Mouse (Mus musculus) heart, embryonic 13.5 days (tissue): ENCODE measurements around the gene Astn2. TPM values are rescaled to one million over a fixed set of nuclear protein-coding genes. Genes with fewer than 3 reads are reported as not detected.

Experiments
- ATAC-seq: fragments of 200-750 bp; cut with Nextera tagmentation; 2 replicates; pipeline ENCODE4 v1.8.0; 2017; ENCODE audit warnings: moderate TSS enrichment; ENCODE audit not compliant: insufficient number of reproducible peaks, low FRiP score, low TSS enrichment; ENCODE audit errors: extremely low read depth
- H3K27ac ChIP-seq: fragments of 300-500 bp; sonication (generic); replicated peaks from 2 replicates; pipeline ENCODE4 v1.5.1; 2015; ENCODE audit warnings: moderate library complexity, mild to moderate bottlenecking, inconsistent platforms
- H3K27me3 ChIP-seq: fragments of 300-500 bp; sonication (generic); replicated peaks from 2 replicates; pipeline ENCODE4 v1.6.1; 2015; ENCODE audit warnings: mild to moderate bottlenecking, inconsistent platforms
- H3K36me3 ChIP-seq: fragments of 300-500 bp; sonication (generic); 2 replicates; pipeline ENCODE4 v1.6.1; 2015; ENCODE audit warnings: mild to moderate bottlenecking, inconsistent platforms
- H3K4me1 ChIP-seq: fragments of 300-500 bp; sonication (generic); 2 replicates; pipeline ENCODE4 v1.6.1; 2015; ENCODE audit warnings: inconsistent platforms
- H3K4me2 ChIP-seq: fragments of 300-500 bp; sonication (generic); 2 replicates; pipeline ENCODE4 v1.6.1; 2015; ENCODE audit warnings: inconsistent platforms, mild to moderate bottlenecking, moderate library complexity
- H3K4me3 ChIP-seq: fragments of 300-500 bp; sonication (generic); 2 replicates; pipeline ENCODE4 v1.5.1; 2015; ENCODE audit warnings: moderate library complexity, mild to moderate bottlenecking, inconsistent platforms
- H3K9ac ChIP-seq: fragments of 300-500 bp; sonication (generic); 2 replicates; pipeline ENCODE4 v1.6.1; 2015; ENCODE audit warnings: inconsistent platforms, mild to moderate bottlenecking, moderate library complexity
- H3K9me3 ChIP-seq: fragments of 300-500 bp; sonication (generic); 2 replicates; pipeline ENCODE4 v1.6.1; 2016; ENCODE audit warnings: inconsistent platforms
- WGBS: fragments of 180-500 bp; shearing (Covaris S2); methylation state at CpG from one replicate; pipeline ENCODE4 v1.1.7; 2015; ENCODE audit warnings: mixed read lengths; 5-methylcytosine and 5-hydroxymethylcytosine counted together
- polyA plus RNA-seq: library from polyadenylated mRNA; unstranded; fragments of >200 nt; fragmentation: Nextera tagmentation; extraction: Ambion mirVana; gene quantifications from 2 replicates; pipeline ENCODE4 v1.2.1, GENCODE M21; 2015

Gene Astn2
- polyA plus RNA-seq, 1 experiment from 2014 or later = 0.24 TPM

DNA sequence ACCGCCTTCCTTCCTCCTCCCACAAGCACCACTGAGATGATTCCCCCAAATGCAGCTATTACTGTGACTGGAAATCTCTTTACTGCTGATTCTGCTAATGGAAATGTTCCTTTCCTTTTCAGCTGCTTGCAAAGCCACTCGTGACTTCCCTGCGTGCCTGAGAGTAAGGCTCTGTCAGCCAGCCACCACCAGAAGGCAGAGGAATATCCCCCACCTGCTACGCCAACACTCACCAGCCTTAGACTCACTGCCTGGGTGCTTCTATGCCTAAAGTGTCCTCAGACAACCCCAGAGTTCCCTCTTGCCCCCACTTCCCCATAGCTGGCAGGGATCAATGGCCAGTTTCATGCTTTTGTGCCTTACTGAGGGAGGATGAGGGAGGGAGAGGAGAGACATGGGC lies 11.1 kb downstream of the Astn2 start:
- Histone ChIP-seq H3K36me3 (no peaks in the 10 kb centered on the region), H3K9me3 (no peaks in the 10 kb centered on the region), H3K4me3 (no peak overlapping the region), H3K9ac (no peak overlapping the region), H3K4me2 (no peak overlapping the region), H3K27me3 (no peaks in the 10 kb centered on the region), H3K4me1 (no peaks in the 10 kb centered on the region), H3K27ac (no peak overlapping the region)
- no peak for ATAC-seq
- 58% methylated on average over 4 of the region's 4 CpGs for WGBS

DNA sequence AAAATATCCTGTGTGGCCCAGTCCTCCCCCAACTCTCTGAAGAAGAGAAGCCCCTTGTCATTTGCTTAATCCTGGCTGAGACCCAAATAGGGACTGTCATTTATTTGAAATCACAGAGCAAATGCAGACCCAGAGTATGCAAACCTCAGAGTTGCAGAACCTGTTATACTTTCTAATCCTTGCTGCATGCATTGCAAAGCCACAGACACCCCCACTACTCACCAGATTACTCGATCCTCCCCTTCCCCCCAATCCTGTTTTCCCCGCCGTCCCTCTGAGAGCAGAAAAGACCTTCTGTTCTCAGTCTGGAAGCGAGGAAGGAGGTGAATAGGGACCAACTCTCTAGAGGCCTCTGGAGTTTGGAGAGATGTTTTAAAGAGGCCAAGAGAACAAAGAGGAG lies 13.9 kb downstream of the Astn2 start:
- WGBS = 29% methylated on average over 4 of the region's 4 CpGs
- Histone ChIP-seq H3K4me2 (no peak overlapping the region), H3K9me3 (no peaks in the 10 kb centered on the region), H3K27ac (no peak overlapping the region), H3K4me1 (no peaks in the 10 kb centered on the region), H3K9ac (no peak overlapping the region), H3K36me3 (no peaks in the 10 kb centered on the region), H3K27me3 (no peaks in the 10 kb centered on the region), H3K4me3 (no peak overlapping the region)
- no peak for ATAC-seq

DNA sequence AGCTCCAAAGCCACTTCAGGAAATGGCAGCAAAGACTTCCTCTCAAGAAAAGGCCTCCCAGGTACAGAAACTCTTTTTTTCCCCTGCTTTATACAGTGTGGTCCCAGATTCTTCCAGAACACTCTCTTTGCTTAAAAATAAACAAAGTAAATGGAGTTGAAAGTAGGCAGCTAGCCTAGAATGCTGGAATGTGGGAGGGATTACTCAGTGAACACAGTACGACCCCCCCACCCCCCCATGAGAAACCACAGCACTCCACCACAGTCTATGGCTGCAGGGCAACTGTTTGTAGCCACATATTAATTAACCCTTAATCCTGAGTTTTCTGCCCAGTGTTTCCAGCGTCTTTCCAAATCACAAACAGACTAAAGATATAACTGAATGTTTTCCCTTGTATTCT lies 25.8 kb downstream of the Astn2 start:
- H3K27me3 ChIP-seq = no peaks in the 10 kb centered on the region
- no peaks in the 10 kb centered on the region for H3K36me3 ChIP-seq
- H3K9me3 ChIP-seq = peaks cover 5% of the 10 kb centered on the region; the same call in 1 of the 2 replicates
- no peak overlapping the region for H3K4me3 ChIP-seq
- H3K9ac ChIP-seq = no peak overlapping the region
- no peak overlapping the region for H3K4me2 ChIP-seq
- WGBS = 36% methylated on average over 2 of the region's 2 CpGs
- H3K4me1 ChIP-seq = no peaks in the 10 kb centered on the region
- no peak overlapping the region for H3K27ac ChIP-seq
- no peak for ATAC-seq

DNA sequence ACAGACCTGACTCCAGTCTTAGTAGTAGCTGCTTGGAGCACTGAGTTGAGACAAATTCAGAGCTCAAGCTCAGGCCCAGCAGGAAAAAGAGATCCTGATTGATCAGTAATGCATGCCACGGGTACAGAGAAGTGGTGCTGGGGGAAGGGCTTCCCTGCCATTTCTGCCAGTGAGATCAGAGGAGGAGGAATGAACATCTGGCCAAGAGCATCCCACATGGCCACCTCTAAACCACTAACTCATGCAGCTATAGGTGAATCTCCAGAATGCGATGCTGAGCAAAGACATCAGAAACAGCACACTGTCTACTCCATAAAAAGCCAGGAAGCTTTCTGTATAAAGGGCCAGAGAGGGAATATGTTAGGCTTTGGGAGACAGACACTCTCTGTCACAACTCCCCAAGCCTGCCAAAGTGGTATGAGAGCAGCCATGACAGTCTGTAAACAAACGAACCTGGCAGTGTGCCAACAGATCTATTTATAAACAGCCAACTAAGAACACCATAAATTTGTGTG lies 33.8 kb downstream of the Astn2 start:
- no peak for ATAC-seq
- Histone ChIP-seq H3K36me3 (no peaks in the 10 kb centered on the region), H3K4me1 (no peaks in the 10 kb centered on the region), H3K9ac (no peak overlapping the region), H3K4me2 (no peak overlapping the region), H3K9me3 (peaks cover 5% of the 10 kb centered on the region; the same call in 1 of the 2 replicates), H3K27me3 (no peaks in the 10 kb centered on the region), H3K27ac (no peak overlapping the region), H3K4me3 (no peak overlapping the region)
- 47% methylated on average over 3 of the region's 3 CpGs for WGBS

DNA sequence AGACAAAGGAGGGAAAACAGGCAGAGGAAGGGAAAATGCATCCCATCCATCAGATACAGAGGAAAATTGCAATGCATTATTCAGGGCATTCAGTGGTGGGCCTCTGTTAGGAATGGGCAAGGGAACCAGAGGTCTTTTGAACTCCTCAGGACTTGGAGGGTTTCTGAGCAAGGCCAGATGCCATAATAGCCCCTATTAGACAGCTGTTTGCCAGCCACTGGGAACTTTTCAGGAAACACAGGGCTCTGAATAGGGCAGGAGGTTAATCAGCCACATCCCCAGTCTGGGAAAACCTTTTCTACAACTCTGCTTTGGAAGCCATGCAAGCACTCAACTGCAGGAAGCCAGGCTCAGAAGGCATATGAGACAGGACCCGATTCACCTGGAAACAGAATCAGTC lies 38.9 kb downstream of the Astn2 start:
- WGBS = 67% methylated on average over 1 of the region's 1 CpGs
- Histone ChIP-seq H3K27me3 (no peaks in the 10 kb centered on the region), H3K4me2 (no peak overlapping the region), H3K9me3 (no peaks in the 10 kb centered on the region), H3K36me3 (no peaks in the 10 kb centered on the region), H3K27ac (no peak overlapping the region), H3K4me1 (no peaks in the 10 kb centered on the region), H3K9ac (no peak overlapping the region), H3K4me3 (no peak overlapping the region)
- no peak for ATAC-seq

DNA sequence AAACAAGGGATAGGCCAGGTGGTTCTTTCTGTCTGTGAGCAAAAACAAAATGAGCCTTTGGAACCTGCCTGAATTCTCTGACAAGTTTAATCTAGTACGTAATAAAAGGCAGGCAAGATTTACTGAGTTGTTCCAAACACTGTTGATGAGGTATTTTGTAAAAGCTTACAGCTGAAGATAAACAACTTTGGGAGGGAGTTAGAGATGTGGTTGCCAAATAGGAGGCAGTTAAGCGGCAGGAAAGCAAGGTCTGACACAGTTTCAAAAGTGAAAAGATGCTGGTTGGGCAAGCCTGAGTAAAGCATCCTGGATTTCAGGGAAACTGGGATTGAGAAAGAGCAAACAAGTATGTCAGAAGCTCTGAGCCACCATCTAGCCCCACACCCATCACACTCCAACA lies 59.8 kb downstream of the Astn2 start:
- no peaks in the 10 kb centered on the region for H3K27me3 ChIP-seq
- H3K4me2 ChIP-seq = no peak overlapping the region
- no peak for ATAC-seq
- no peaks in the 10 kb centered on the region for H3K9me3 ChIP-seq
- WGBS = 72% methylated on average over 2 of the region's 2 CpGs
- no peak overlapping the region for H3K27ac ChIP-seq
- no peak overlapping the region for H3K9ac ChIP-seq
- no peaks in the 10 kb centered on the region for H3K36me3 ChIP-seq
- no peaks in the 10 kb centered on the region for H3K4me1 ChIP-seq
- H3K4me3 ChIP-seq = no peak overlapping the region

DNA sequence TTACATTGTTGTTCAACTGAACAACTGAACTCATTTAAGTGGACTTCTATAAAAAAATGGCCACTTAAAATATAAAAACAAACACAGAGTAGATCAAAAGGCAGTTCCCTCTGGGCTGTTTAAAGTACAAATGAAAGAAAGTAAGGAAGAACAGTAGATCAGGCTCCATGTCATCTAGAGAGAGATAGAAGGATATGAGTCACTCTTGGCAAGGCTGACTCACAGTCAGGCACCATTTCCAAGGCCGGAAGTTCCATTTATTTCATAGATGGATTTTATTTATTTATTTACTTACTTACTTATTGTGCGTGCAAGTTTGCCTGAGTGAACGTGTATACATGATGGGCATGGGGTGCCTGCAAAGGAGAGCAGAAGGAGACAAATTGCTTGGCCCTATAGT lies 67.0 kb downstream of the Astn2 start:
- Histone ChIP-seq H3K9me3 (no peaks in the 10 kb centered on the region), H3K4me3 (no peak overlapping the region), H3K4me2 (no peak overlapping the region), H3K36me3 (no peaks in the 10 kb centered on the region), H3K27me3 (no peaks in the 10 kb centered on the region), H3K4me1 (no peaks in the 10 kb centered on the region), H3K27ac (no peak overlapping the region), H3K9ac (no peak overlapping the region)
- no peak for ATAC-seq
- 57% methylated on average over 3 of the region's 3 CpGs for WGBS

DNA sequence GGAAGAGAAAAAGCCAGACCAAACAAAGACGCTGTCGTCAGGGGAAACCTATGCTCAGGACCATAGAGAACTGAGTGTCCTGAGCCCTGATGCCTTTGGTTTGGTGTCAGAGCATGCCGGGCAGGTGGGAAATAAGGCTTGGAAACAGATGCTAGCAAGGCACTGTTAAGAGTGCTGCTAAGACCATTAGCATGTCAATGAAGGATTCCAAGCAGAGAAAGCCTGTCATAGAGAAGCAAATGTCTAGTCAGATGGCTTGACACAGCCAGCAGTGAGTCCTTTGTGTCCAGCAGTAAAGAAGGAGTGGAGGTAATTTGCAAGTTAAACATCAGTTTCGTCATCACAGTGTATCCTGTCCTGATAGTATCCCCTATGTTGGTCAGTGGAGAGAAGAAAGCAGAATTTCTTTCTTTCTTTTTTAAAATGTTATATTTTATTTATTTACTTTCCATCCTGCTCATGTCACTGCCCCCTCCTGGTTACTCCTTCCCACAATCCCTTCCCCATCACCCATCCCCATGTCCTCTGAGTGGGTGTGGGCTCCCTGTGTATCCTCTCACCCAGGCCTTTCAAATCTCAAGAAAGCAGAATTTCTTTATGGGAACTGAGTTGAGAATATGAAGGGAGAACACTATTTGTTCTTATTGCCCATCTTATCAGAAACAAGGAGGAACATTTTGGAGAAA lies 73.7 kb downstream of the Astn2 start:
- Histone ChIP-seq H3K4me3 (no peak overlapping the region), H3K4me2 (no peak overlapping the region), H3K4me1 (no peaks in the 10 kb centered on the region), H3K27ac (no peak overlapping the region), H3K9me3 (no peaks in the 10 kb centered on the region), H3K9ac (no peak overlapping the region), H3K27me3 (no peaks in the 10 kb centered on the region), H3K36me3 (no peaks in the 10 kb centered on the region)
- 34% methylated on average over 4 of the region's 4 CpGs for WGBS
- no peak for ATAC-seq

DNA sequence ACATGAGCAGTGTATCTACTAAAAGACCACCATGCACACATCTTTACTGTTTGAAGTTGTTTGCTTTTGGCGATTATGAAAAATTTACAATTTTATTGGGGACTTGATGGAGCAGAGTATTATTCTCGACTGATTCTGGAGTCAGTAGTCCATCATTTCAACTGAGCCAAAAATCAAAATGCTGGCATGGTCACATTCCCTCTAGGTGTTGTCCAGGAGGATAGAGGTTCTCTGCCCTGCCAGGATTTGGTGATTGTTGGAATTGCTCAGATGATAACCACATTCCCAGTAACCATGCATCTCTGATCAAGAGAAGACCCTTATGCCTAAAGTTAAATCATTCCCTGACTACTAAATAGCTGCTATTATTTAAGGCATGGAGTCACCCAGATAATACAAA lies 83.4 kb downstream of the Astn2 start:
- H3K4me3 ChIP-seq = no peak overlapping the region
- 61% methylated on average over 2 of the region's 2 CpGs for WGBS
- no peaks in the 10 kb centered on the region for H3K4me1 ChIP-seq
- H3K27ac ChIP-seq = no peak overlapping the region
- no peaks in the 10 kb centered on the region for H3K9me3 ChIP-seq
- H3K36me3 ChIP-seq = no peaks in the 10 kb centered on the region
- no peak overlapping the region for H3K4me2 ChIP-seq
- ATAC-seq = no peak
- H3K9ac ChIP-seq = no peak overlapping the region
- no peaks in the 10 kb centered on the region for H3K27me3 ChIP-seq

DNA sequence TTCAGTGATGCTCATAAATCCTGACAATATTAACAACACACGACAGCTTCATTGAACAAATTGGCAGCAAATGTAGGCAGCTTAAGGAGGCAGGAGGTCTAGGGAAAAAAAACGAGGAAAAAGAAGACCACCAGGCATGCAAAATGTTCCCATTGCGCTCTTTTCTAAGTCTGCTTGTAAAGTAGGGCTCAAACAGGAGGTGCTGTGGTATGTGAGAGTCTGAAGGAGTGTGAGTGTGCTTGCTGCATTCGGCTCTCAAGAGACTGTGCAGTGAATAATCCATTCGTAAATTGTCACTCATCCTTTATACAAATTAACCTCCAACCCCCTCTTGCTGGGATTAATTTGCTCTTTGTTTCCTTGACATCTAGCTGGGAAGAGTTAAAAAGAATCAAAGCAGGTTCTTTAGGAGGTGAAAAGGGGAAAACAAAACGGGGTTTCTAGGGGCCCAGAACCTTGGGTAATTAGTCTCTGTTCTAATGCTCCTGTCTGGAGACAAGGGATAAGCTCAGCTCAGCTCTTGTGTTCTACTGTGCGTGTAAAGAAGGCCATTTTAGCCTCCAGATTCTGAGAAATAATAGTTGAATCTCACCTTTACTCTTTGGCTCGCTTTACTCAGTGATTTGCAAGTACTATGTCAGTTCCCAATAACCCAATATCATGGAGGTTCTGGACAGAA lies 89.5 kb downstream of the Astn2 start:
- H3K9ac ChIP-seq = no peak overlapping the region
- no peak overlapping the region for H3K27ac ChIP-seq
- H3K9me3 ChIP-seq = no peaks in the 10 kb centered on the region
- H3K4me2 ChIP-seq = no peak overlapping the region
- no peaks in the 10 kb centered on the region for H3K27me3 ChIP-seq
- no peaks in the 10 kb centered on the region for H3K36me3 ChIP-seq
- H3K4me1 ChIP-seq = no peaks in the 10 kb centered on the region
- WGBS = 42% methylated on average over 8 of the region's 8 CpGs
- H3K4me3 ChIP-seq = no peak overlapping the region
- ATAC-seq = no peak

DNA sequence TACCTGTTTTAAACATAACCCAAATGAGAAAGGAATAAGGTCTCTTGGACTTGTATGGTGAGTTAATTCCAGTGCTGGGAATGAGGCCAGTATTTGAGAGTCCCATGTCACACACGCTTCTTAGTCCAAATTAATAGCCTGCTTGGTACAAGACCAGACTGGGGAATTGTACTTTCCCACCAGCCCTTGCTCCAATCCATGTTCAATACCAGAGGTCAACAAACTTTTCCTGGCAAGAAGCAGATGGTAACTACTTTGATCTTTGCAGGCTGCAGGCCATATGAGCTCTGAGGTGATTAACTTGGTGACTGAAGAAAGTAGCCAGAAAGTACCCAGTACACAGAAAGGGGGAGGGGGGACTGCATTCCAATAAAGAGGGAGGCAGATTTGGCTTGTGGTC lies 91.7 kb downstream of the Astn2 start:
- Histone ChIP-seq H3K27me3 (no peaks in the 10 kb centered on the region), H3K4me3 (no peak overlapping the region), H3K4me2 (no peak overlapping the region), H3K9ac (no peak overlapping the region), H3K4me1 (no peaks in the 10 kb centered on the region), H3K27ac (no peak overlapping the region), H3K36me3 (no peaks in the 10 kb centered on the region), H3K9me3 (no peaks in the 10 kb centered on the region)
- no peak for ATAC-seq
- 85% methylated on average over 1 of the region's 1 CpGs for WGBS
